Mouse (Mus musculus): Measurements from ENCODE around the gene Tmem267.

Tmem267 gene

GRCm38 (mm10) chr13:119619735-119620134 lies 131.9 kb downstream of the Tmem267 start:
- DNase-seq = no peak

GRCm38 (mm10) chr13:119623634-119624033 lies 135.8 kb downstream of the Tmem267 start, which contains the start of gene Ccl28:
TSS of gene Ccl28 (plus strand) at chr13:119623819.
- DNase-seq = no peak

- peak in 1 of 2 experiments; percentile 45 for DNase-seq
Measured at GRCm38 (mm10) chr13:119625952-119626351, 138.1 kb downstream of the Tmem267 start.

GRCm38 (mm10) chr13:119631482-119632155 lies 143.8 kb downstream of the Tmem267 start:
- peak; percentile 88 to 94 for DNase-seq

- no peak for DNase-seq
Measured at GRCm38 (mm10) chr13:119632156-119632548, 144.3 kb downstream of the Tmem267 start.

GRCm38 (mm10) chr13:119635496-119635895 lies 147.7 kb downstream of the Tmem267 start:
- no peak for DNase-seq

GRCm38 (mm10) chr13:119637837-119638236 lies 150.0 kb downstream of the Tmem267 start:
- no peak for DNase-seq

- no peak for DNase-seq
Measured at GRCm38 (mm10) chr13:119638449-119638848, 150.6 kb downstream of the Tmem267 start.

- DNase-seq = no peak
Measured at GRCm38 (mm10) chr13:119639302-119639701, 151.5 kb downstream of the Tmem267 start.

- DNase-seq = peak in 1 of 2 experiments; percentile 54
Measured at GRCm38 (mm10) chr13:119640504-119640903, 152.7 kb downstream of the Tmem267 start.

- DNase-seq = no peak
Measured at GRCm38 (mm10) chr13:119641145-119641544, 153.3 kb downstream of the Tmem267 start.

GRCm38 (mm10) chr13:119644769-119645168 lies 156.9 kb downstream of the Tmem267 start:
- DNase-seq = no peak

GRCm38 (mm10) chr13:119646511-119646910 lies 158.7 kb downstream of the Tmem267 start:
- no peak for DNase-seq

GRCm38 (mm10) chr13:119648891-119649698 lies 161.3 kb downstream of the Tmem267 start:
- DNase-seq = no peak

- DNase-seq = no peak
Measured at GRCm38 (mm10) chr13:119649699-119650046, 161.8 kb downstream of the Tmem267 start.

GRCm38 (mm10) chr13:119654734-119655133 lies 166.9 kb downstream of the Tmem267 start:
- no peak for DNase-seq

GRCm38 (mm10) chr13:119656246-119656645 lies 168.4 kb downstream of the Tmem267 start:
- no peak for DNase-seq

- DNase-seq = peak; percentile 12 to 15
Measured at GRCm38 (mm10) chr13:119656846-119657416, 169.1 kb downstream of the Tmem267 start.
